Mouse (Mus musculus): ENCODE data around the gene Npm1.

DNA sequence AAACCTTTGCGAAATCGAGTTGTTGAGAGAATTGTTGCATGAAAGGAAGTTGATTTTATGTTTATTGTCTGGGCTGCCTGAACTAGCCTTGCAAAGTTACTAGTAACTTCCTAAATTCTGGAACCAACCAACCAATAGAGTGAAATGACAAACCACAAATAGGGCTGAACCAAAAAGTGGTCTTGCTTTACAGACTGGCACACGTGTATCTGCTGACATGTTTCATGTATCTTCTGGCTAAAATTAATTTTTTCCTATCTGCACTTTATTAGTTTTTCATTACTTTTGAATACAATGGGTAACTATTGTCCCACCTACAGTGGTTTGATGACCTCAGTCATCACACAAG lies 13.9 kb downstream of the Npm1 start:
- TF ChIP-seq CTCF (IDR thresholded peaks at IDR 0.05; ENCODE audit: extremely low read depth, insufficient read depth, low read length) (no peak), POLR2A (IDR thresholded peaks at IDR 0.05; ENCODE audit: extremely low read depth, insufficient read depth, low read length) (no peak)
